In genomic region chrX:12151269-12151995, GRCm38 (mm10) we compare ENCODE assay signal across 8 mouse cellular contexts. TPM values are rescaled to one million over a fixed set of nuclear protein-coding genes. Genes with fewer than 3 reads are reported as not detected.
DNase-seq lines count a peak whose midpoint lies in the region; ATAC-seq lines count a peak whose summit lies in the region.

No protein-coding gene starts in this region.

- H3K27me3 ChIP-seq in kidney, embryonic 16.5 days (ENCODE audit: insufficient read depth, low read length): peaks cover 59% of the 10 kb centered on the region
- peaks cover 46% of the 10 kb centered on the region for H3K27me3 ChIP-seq in forebrain, embryonic 11.5 days (ENCODE audit: control insufficient read depth, insufficient read depth, low read length)
- peaks cover 94% of the 10 kb centered on the region for H3K27me3 ChIP-seq in limb, embryonic 10.5 days (ENCODE audit: low read depth, poor library complexity, severe bottlenecking)
- H3K27me3 ChIP-seq in neural tube, embryonic 13.5 days: peaks cover 72% of the 10 kb centered on the region

- H3K9ac ChIP-seq in kidney, embryonic 16.5 days (replicated peaks; ENCODE audit: low read length): peak overlapping the region; percentile 44
- peak overlapping the region; percentile 23 for H3K9ac ChIP-seq in forebrain, embryonic 11.5 days (ENCODE audit: low read length)
- H3K9ac ChIP-seq in neural tube, embryonic 13.5 days: peak overlapping the region; percentile 53

- peak overlapping the region; percentile 58 for H3K4me2 ChIP-seq in kidney, embryonic 16.5 days (replicated peaks; ENCODE audit: low read depth, low read length)
- peak overlapping the region; percentile 50 for H3K4me2 ChIP-seq in forebrain, embryonic 11.5 days (ENCODE audit: low read depth, low read length, severe bottlenecking)
- H3K4me2 ChIP-seq in neural tube, embryonic 13.5 days: peak overlapping the region; percentile 55

- no peak overlapping the region for H3K27ac ChIP-seq in kidney, embryonic 16.5 days (ENCODE audit: low read length)
- H3K27ac ChIP-seq in forebrain, embryonic 11.5 days (ENCODE audit: low read depth, low read length): no peak overlapping the region
- H3K27ac ChIP-seq in limb, embryonic 10.5 days: peak overlapping the region; percentile 78
- peak overlapping the region; percentile 38 for H3K27ac ChIP-seq in neural tube, embryonic 13.5 days (replicated peaks)

- ATAC-seq in kidney, embryonic 16.5 days (ENCODE audit: low FRiP score, low TSS enrichment): no peak
- peak; percentile 37; the same call in 1 of the 2 replicates for ATAC-seq in forebrain, embryonic 11.5 days (replicated peaks; ENCODE audit: low FRiP score)
- ATAC-seq in neural tube, embryonic 13.5 days (ENCODE audit: low read depth): peak; percentile 47; the same call in 1 of the 2 replicates
- no peak for ATAC-seq in monocyte, adult 5-6 weeks (replicated peaks; ENCODE audit: insufficient number of reproducible peaks, low FRiP score, low TSS enrichment, poor library complexity, severe bottlenecking)

- H3K9me3 ChIP-seq in kidney, embryonic 16.5 days (ENCODE audit: low read length): no peaks in the 10 kb centered on the region
- H3K9me3 ChIP-seq in forebrain, embryonic 11.5 days (ENCODE audit: control insufficient read depth, low read length): no peaks in the 10 kb centered on the region
- no peaks in the 10 kb centered on the region for H3K9me3 ChIP-seq in limb, embryonic 10.5 days (replicated peaks)
- H3K9me3 ChIP-seq in neural tube, embryonic 13.5 days: no peaks in the 10 kb centered on the region

- H3K36me3 ChIP-seq in kidney, embryonic 16.5 days (ENCODE audit: insufficient read depth, low read length): no peaks in the 10 kb centered on the region
- H3K36me3 ChIP-seq in forebrain, embryonic 11.5 days (ENCODE audit: control insufficient read depth, insufficient read depth, low read length): no peaks in the 10 kb centered on the region
- H3K36me3 ChIP-seq in limb, embryonic 10.5 days: no peaks in the 10 kb centered on the region
- no peaks in the 10 kb centered on the region for H3K36me3 ChIP-seq in neural tube, embryonic 13.5 days

- H3K4me3 ChIP-seq in kidney, embryonic 16.5 days (ENCODE audit: low read length): peak overlapping the region; percentile 35
- peak overlapping the region; percentile 10; the same call in 1 of the 2 replicates for H3K4me3 ChIP-seq in forebrain, embryonic 11.5 days (ENCODE audit: low read depth, low read length)
- peak overlapping the region; percentile 42 for H3K4me3 ChIP-seq in limb, embryonic 10.5 days
- peak overlapping the region; percentile 25 for H3K4me3 ChIP-seq in neural tube, embryonic 13.5 days

- 4% methylated on average over 43 of the region's 43 CpGs for WGBS in kidney, embryonic 16.5 days
- WGBS in forebrain, embryonic 11.5 days: 4% methylated on average over 43 of the region's 43 CpGs
- 2% methylated on average over 43 of the region's 43 CpGs for WGBS in limb, embryonic 10.5 days
- 3% methylated on average over 43 of the region's 43 CpGs for WGBS in neural tube, embryonic 13.5 days

- H3K4me1 ChIP-seq in kidney, embryonic 16.5 days (ENCODE audit: insufficient read depth, low read length): peaks cover 46% of the 10 kb centered on the region
- peaks cover 6% of the 10 kb centered on the region; the same call in 1 of the 2 replicates for H3K4me1 ChIP-seq in forebrain, embryonic 11.5 days (replicated peaks; ENCODE audit: control insufficient read depth, insufficient read depth, low read length)
- H3K4me1 ChIP-seq in limb, embryonic 10.5 days: peaks cover 70% of the 10 kb centered on the region
- H3K4me1 ChIP-seq in neural tube, embryonic 13.5 days (replicated peaks): peaks cover 52% of the 10 kb centered on the region

- DNase-seq in kidney, adult 8-10 months: no peak
- peak; percentile 74 for DNase-seq in T-cell, adult 2 months (ENCODE audit: low spot score)
- peak; percentile 62 for DNase-seq in forebrain, embryonic 11.5 days (ENCODE audit: low spot score)
- peak; percentile 57 for DNase-seq in limb, embryonic 10.5 days (ENCODE audit: low spot score)
- no peak for DNase-seq in ovary, adult 18-20 months (ENCODE audit: low spot score)

RNA-seq across cellular contexts. Expression of gene Bcor, which starts 8.7 kb away (rescaled TPM):
- polyA plus RNA-seq in kidney, embryonic 16.5 days (2015; fragmentation: Nextera tagmentation; extraction: Ambion mirVana): 16.7 and 19.9 TPM in 2 replicates
- 23.5 and 26.3 TPM in 2 replicates for polyA plus RNA-seq in forebrain, embryonic 11.5 days (2014; fragmentation: Nextera tagmentation; extraction: Ambion mirVana)
- polyA plus RNA-seq in limb, embryonic 10.5 days (2016; fragmentation: Nextera tagmentation; extraction: Ambion mirVana): 20.7 and 26.5 TPM in 2 replicates
- 17.9 and 18.4 TPM in 2 replicates for polyA plus RNA-seq in neural tube, embryonic 13.5 days (2015; fragmentation: Nextera tagmentation; extraction: Ambion mirVana)
- total RNA-seq in monocyte, adult 5-6 weeks (2017): 26.0 to 43.7 TPM (median 27.1 TPM) in 3 replicates

Comparison
In these comparisons a context has a peak if more than half of its experiments do, and no peak if none do; other contexts are left out.
1. ATAC-seq: peak in forebrain, embryonic 11.5 days (single experiment) and neural tube, embryonic 13.5 days (single experiment); none in kidney, embryonic 16.5 days (single experiment) and monocyte, adult 5-6 weeks (single experiment).
2. H3K27ac ChIP-seq: peak in limb, embryonic 10.5 days (single experiment) and neural tube, embryonic 13.5 days (single experiment); none in kidney, embryonic 16.5 days (single experiment) and forebrain, embryonic 11.5 days (single experiment).
3. DNase-seq: peak in T-cell, adult 2 months (single experiment), forebrain, embryonic 11.5 days (single experiment) and limb, embryonic 10.5 days (single experiment); none in kidney, adult 8-10 months (0 of 2) and ovary, adult 18-20 months (single experiment).
4. Peak in every context shown above with its lines, with median percentiles within 50 percentile points of each other: H3K4me2 ChIP-seq, H3K4me3 ChIP-seq and H3K9ac ChIP-seq.